Mouse (Mus musculus) monocyte, adult 2 months (primary cell): ENCODE results near the gene Shb.
"Not testable (repeated sequence)": the region's sequence is repeated elsewhere in the genome, so short reads cannot be mapped to it uniquely, and the experiment has no call there.

Experiments used
- DNase-seq, 2 experiments: peaks; one replicate each; pipeline ENCODE4 v3.0.0; 2022; ENCODE audit warnings: low spot score in 2 of 2, low read depth in 1 of 2

The Shb gene

GRCm38 (mm10) chr4:45402281-45402680, 130.0 kb downstream of the Shb start:
- DNase-seq, result no peak

DNA sequence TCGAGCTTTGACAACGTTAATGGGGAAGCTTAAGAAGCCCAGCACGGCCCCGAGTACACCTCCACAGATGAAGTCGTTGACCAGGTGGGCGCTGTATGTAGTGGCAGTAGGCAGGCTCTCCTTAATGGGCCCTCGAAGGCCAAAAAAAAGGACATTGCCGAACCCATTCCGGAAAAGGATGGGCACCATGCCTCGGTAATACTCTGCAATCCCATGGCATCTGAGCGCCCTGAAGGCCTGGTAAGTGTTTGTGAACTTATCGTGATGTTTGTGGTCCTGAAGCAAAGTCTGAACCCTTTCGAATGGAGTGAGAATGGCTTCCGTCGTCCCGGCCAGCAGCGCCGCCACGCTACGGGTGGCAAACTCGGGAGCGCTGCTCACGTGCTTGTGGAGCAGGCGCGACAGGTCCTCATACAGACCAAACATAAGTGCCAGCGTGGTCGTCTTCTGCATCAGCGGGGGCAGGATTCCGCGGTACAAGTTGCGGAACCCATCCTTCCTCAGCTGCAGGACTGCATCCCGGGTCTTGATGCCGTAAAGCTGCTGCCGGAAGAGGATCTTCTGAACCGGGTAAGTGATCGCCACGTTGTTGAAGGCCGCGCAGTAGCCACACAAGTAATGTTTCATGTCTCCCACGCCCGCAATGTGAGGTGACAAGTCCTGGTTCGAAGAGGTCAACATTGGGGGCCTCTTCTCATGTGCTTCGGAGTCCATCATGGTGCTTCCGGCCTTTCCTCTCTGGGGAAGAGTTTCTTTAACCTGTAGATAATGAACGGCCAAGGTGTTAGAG, 132.7 kb downstream of the Shb start:
- no peak for DNase-seq

DNA sequence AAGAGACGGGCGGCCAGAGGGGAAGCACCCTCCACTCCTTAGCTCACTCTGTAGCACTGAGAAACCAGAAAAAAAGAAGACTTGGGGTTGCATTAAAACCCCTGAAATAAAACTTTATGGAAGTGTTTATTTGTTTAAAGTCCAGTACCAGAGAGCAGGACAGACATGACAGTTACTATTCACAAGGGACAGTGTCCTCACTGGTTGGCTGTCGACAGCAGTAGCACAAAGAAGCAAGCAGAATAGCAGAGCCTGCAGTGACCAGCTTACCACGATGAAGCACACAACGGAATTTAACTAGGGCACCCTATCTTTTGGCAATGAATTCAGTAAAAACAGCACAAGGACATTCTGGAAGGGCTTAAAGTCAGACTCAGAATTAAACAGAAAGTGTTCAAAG, 134.0 kb downstream of the Shb start:
- DNase-seq, result not testable (repeated sequence)

DNA sequence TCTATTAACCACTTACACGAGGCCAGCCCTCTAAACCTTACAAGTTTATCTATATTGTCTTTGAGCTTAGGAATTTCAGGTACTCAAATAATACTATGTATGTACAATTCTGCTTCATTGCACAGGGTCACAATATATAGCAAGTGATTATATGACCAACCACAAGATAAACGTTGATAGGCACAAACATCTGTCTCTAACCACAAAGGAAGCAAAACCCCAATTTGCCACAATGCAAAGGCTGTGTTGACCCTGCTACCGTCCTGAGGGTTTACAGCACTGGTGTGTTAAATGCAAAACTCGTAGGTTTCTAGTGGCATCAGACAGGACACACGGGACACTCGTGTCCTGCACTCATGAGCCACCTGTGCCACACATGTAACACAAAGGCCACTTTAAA, 136.1 kb downstream of the Shb start:
- not testable (repeated sequence) for DNase-seq

- DNase-seq, result no peak
These were observed 138.6 kb downstream of the Shb start for GRCm38 (mm10) chr4:45393658-45394057.

DNA sequence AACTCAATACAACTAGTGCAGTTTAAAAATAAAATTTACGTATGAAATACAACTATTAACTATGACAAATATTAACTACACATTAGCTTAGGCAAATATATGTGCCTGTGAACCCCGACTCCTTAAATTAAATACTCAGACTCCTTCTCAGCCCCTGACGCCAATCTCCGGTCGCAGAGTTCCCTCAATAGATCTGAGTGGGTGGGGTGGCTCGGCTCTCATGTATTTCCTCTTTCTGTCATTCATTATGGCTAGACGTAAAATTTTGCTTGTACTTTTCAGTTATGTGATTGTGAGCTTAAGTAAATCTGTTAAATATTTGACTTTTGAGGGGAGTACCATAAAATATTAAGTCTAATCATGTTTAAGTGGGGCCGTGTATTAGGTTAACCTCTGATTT, 139.3 kb downstream of the Shb start:
- DNase-seq, result no peak

DNA sequence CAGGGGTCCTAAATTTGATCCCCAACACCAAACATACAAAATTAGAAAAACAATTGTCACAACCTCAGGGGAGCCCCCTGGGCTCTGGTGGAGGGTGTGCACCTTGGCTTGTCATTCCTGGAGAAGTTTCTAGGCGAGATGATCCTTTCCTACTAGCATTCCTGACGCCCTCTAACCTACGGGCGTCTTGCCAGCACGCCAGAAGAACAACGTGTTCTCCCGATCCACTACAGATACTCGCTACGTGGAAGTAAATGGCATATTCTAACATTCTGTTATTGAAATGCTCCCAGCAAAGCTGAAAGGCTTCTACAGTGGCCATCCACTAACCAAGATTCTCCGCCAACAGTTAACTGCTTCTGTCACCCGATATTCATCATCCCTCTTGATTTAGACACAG, 139.7 kb downstream of the Shb start:
- DNase-seq, result no peak

GRCm38 (mm10) chr4:45392099-45392498, 140.2 kb downstream of the Shb start:
- no peak for DNase-seq

GRCm38 (mm10) chr4:45387296-45387695, 145.0 kb downstream of the Shb start:
- not testable (repeated sequence) for DNase-seq

- DNase-seq, result not testable (repeated sequence)
These were observed 150.1 kb downstream of the Shb start for GRCm38 (mm10) chr4:45382133-45382532.

GRCm38 (mm10) chr4:45380903-45381580, 151.2 kb downstream of the Shb start:
- DNase-seq, result not testable (repeated sequence)

DNA sequence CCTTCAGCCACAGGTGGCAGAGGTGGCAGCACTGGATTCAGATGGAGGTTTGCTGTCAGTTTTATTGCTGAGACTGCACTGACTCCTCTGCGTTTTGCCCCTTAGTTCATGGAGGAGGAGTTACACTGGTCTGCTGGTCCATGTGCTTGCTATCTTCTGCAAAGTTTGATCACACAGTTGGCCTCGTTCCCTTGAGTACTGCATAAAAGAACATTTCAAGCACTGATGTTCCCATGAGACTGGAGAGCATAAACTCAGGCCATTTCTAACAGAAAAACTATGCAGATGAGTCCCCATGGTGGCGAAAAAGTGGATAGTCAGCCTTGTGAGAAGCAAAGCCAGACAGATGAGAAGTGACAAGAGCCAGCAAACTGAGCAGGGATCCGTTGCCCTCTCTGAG, 155.7 kb downstream of the Shb start:
- no peak for DNase-seq

DNA sequence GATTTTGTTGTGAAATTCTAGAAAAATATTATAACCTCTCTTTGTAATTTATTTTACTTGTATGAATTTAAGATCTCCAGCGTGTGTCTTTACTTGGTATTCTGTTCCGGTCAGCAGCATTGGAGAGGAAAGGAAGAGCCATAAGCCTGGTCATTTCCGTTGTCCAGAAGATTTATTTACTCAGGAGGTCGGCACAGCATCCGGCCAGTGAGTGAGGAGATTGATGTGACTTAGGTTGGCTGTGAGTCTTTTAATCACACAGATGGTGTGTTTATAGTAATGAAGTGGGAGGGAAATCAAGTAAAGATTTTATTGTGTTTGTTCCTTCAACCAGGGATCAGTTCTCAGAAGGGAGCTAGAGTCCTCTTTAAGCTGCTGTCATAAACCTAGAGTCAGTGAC, 157.4 kb downstream of the Shb start:
- DNase-seq, result no peak
